Mouse (Mus musculus): ENCODE data around the gene Dupd1. TPM values are rescaled to one million over a fixed set of nuclear protein-coding genes. Genes with fewer than 3 reads are reported as not detected.
A peak's percentile ranks its signal among the peaks of the same experiment; 100 is the strongest.
"Not testable (repeated sequence)": the region's sequence is repeated elsewhere in the genome, so short reads cannot be mapped to it uniquely, and the experiment has no call there.

Gene Dupd1
- polyA plus RNA-seq, 1 experiment from 2014 or later = 0.26 TPM

- H3K4me2 ChIP-seq (ENCODE audit: low read length); H3K4me1 ChIP-seq (ENCODE audit: control insufficient read depth, insufficient read depth, low read length); H3K27ac ChIP-seq (ENCODE audit: low read length); ATAC-seq; H3K4me3 ChIP-seq (ENCODE audit: low read depth, low read length); H3K9ac ChIP-seq (ENCODE audit: low read depth, low read length); H3K27me3 ChIP-seq (ENCODE audit: control insufficient read depth, insufficient read depth, low read depth, low read length); H3K9me3 ChIP-seq (replicated peaks; ENCODE audit: control insufficient read depth, low read length, poor library complexity, severe bottlenecking): not testable (repeated sequence)
- 89% methylated on average over 15 of the region's 15 CpGs for WGBS
- peaks cover 21% of the 10 kb centered on the region for H3K36me3 ChIP-seq (ENCODE audit: control insufficient read depth, insufficient read depth, low read length)
Measured at GRCm38 (mm10) chr14:21670422-21671006, 43.9 kb downstream of the Dupd1 start.

DNA sequence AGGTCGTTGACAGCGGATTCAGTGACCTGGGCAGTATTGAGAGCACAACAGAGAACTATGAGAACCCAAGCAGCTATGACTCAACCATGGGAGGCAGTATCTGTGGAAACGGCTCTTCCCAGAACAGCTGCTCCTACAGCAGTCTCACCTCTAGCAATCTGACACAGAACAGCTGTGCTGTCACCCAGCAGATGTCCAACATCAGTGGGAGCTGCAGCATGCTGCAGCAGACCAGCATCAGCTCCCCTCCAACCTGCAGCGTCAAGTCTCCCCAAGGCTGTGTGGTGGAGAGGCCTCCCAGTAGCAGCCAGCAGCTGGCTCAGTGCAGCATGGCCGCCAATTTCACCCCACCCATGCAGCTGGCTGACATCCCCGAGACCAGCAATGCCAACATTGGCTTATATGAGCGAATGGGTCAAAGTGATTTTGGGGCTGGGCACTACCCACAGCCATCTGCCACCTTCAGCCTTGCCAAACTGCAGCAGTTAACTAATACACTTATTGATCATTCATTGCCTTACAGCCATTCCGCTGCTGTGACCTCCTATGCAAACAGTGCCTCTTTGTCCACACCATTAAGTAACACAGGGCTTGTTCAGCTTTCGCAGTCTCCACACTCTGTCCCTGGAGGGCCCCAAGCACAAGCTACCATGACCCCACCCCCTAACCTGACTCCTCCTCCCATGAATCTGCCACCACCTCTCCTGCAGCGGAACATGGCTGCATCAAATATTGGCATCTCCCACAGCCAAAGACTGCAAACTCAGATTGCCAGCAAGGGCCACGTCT, 44.5 kb downstream of the Dupd1 start:
- 90% methylated on average over 11 of the region's 11 CpGs for WGBS
- Histone ChIP-seq H3K4me3 (ENCODE audit: low read depth, low read length) (no peak overlapping the region), H3K27me3 (ENCODE audit: control insufficient read depth, insufficient read depth, low read depth, low read length) (no peaks in the 10 kb centered on the region), H3K27ac (ENCODE audit: low read length) (no peak overlapping the region), H3K4me1 (ENCODE audit: control insufficient read depth, insufficient read depth, low read length) (no peaks in the 10 kb centered on the region), H3K9ac (ENCODE audit: low read depth, low read length) (no peak overlapping the region), H3K36me3 (ENCODE audit: control insufficient read depth, insufficient read depth, low read length) (peaks cover 24% of the 10 kb centered on the region), H3K9me3 (replicated peaks; ENCODE audit: control insufficient read depth, low read length, poor library complexity, severe bottlenecking) (no peaks in the 10 kb centered on the region), H3K4me2 (ENCODE audit: low read length) (no peak overlapping the region)
- no peak for ATAC-seq

DNA sequence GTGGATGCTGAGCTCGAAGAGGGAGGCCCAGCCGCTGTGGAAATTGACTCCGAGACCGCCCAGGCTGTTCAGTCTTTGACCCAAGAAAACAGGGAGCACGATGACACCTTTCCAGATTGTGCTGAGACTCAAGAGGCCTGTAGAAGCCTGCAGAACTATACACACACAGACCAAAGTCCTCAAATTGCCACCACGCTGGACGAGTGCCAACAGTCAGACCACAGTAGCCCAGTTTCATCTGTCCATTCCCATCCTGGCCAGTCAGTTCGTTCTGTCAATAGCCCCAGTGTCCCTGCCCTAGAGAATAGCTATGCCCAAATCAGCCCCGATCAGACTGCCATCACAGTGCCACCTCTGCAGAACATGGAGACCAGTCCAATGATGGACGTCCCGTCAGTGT, 45.2 kb downstream of the Dupd1 start:
- Histone ChIP-seq H3K9me3 (replicated peaks; ENCODE audit: control insufficient read depth, low read length, poor library complexity, severe bottlenecking) (no peaks in the 10 kb centered on the region), H3K9ac (ENCODE audit: low read depth, low read length) (no peak overlapping the region), H3K4me1 (ENCODE audit: control insufficient read depth, insufficient read depth, low read length) (no peaks in the 10 kb centered on the region), H3K36me3 (ENCODE audit: control insufficient read depth, insufficient read depth, low read length) (peaks cover 25% of the 10 kb centered on the region), H3K27ac (ENCODE audit: low read length) (no peak overlapping the region), H3K27me3 (ENCODE audit: control insufficient read depth, insufficient read depth, low read depth, low read length) (no peaks in the 10 kb centered on the region), H3K4me2 (ENCODE audit: low read length) (no peak overlapping the region), H3K4me3 (ENCODE audit: low read depth, low read length) (no peak overlapping the region)
- WGBS = 94% methylated on average over 11 of the region's 11 CpGs
- no peak for ATAC-seq

DNA sequence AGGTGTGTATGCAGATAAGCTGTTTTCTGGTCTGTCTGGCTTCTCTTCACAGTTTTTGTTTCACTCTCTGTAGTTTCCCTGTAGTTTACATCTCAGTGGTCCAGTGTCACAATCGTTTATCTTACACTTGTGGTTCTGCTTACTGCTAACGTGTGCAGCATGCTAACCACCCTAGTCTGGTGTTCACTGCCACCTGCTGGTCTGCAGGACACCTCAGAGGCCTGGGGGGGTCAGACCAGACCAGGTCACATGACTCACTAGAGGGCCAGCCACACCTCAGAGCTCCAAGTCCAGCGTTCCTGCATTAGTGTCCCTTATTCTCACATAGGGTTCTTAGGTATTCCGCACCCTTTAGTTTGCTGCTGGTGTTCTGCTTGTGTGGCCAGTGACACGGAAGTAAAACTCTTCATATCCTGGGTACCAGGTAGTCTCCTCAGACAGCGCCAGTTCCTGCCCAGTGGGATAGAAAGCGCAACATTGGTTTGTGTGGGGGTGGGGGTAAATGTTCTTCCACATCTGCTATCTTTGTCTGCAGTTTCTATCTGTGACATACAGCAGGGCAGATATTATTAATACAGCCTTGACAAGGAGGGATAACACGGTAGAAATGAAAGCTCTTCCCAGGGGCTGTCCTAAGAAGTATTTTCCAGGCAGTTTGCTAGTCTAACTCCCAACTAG, 51.8 kb downstream of the Dupd1 start:
- Histone ChIP-seq H3K9me3 (replicated peaks; ENCODE audit: control insufficient read depth, low read length, poor library complexity, severe bottlenecking) (no peaks in the 10 kb centered on the region), H3K4me2 (ENCODE audit: low read length) (no peak overlapping the region), H3K27me3 (ENCODE audit: control insufficient read depth, insufficient read depth, low read depth, low read length) (no peaks in the 10 kb centered on the region), H3K36me3 (ENCODE audit: control insufficient read depth, insufficient read depth, low read length) (peaks cover 11% of the 10 kb centered on the region), H3K9ac (ENCODE audit: low read depth, low read length) (no peak overlapping the region), H3K4me1 (ENCODE audit: control insufficient read depth, insufficient read depth, low read length) (peaks cover 9% of the 10 kb centered on the region; the same call in 1 of the 2 replicates), H3K27ac (ENCODE audit: low read length) (no peak overlapping the region), H3K4me3 (ENCODE audit: low read depth, low read length) (no peak overlapping the region)
- ATAC-seq = no peak
- 83% methylated on average over 8 of the region's 8 CpGs for WGBS

- no peaks in the 10 kb centered on the region for H3K27me3 ChIP-seq (ENCODE audit: control insufficient read depth, insufficient read depth, low read depth, low read length)
- WGBS = 26% methylated on average over 5 of the region's 5 CpGs
- H3K27ac ChIP-seq (ENCODE audit: low read length) = peak overlapping the region; percentile 53
- no peak overlapping the region for H3K9ac ChIP-seq (ENCODE audit: low read depth, low read length)
- no peak overlapping the region for H3K4me2 ChIP-seq (ENCODE audit: low read length)
- no peaks in the 10 kb centered on the region for H3K9me3 ChIP-seq (replicated peaks; ENCODE audit: control insufficient read depth, low read length, poor library complexity, severe bottlenecking)
- peak; percentile 87; the same call in 1 of the 2 replicates for ATAC-seq
- H3K36me3 ChIP-seq (ENCODE audit: control insufficient read depth, insufficient read depth, low read length) = no peaks in the 10 kb centered on the region
- peaks cover 12% of the 10 kb centered on the region for H3K4me1 ChIP-seq (ENCODE audit: control insufficient read depth, insufficient read depth, low read length)
- H3K4me3 ChIP-seq (ENCODE audit: low read depth, low read length) = no peak overlapping the region
Measured at GRCm38 (mm10) chr14:21659652-21660051, 54.7 kb downstream of the Dupd1 start.

DNA sequence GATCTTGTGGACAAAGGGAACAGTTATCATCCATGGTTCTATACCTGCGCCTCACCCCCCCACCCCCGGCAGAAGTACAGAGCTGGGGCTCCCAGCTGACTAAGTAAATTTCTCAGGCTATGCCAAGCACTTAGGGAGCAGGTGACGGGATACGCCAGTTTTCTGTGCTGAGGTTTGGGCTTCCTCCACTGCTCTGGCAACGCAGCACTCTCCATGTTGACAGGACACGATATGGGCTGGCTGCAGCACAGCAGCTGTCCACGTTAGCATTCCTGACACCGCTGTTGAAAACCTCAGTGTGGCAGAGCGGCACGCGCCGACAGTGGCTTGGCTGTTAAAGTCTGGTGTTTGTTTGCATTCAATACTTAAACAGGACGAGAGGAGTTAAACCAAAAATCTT, 55.2 kb downstream of the Dupd1 start:
- no peak overlapping the region for H3K4me2 ChIP-seq (ENCODE audit: low read length)
- peak; percentile 55; the same call in 1 of the 2 replicates for ATAC-seq
- WGBS = 63% methylated on average over 13 of the region's 13 CpGs

GRCm38 (mm10) chr14:21653813-21654212, 60.6 kb downstream of the Dupd1 start:
- H3K36me3 ChIP-seq (ENCODE audit: control insufficient read depth, insufficient read depth, low read length) = peaks cover 4% of the 10 kb centered on the region; the same call in 1 of the 2 replicates
- ATAC-seq = no peak
- H3K4me3 ChIP-seq (ENCODE audit: low read depth, low read length) = no peak overlapping the region
- peaks cover 7% of the 10 kb centered on the region; the same call in 1 of the 2 replicates for H3K4me1 ChIP-seq (ENCODE audit: control insufficient read depth, insufficient read depth, low read length)
- no peak overlapping the region for H3K9ac ChIP-seq (ENCODE audit: low read depth, low read length)
- H3K27me3 ChIP-seq (ENCODE audit: control insufficient read depth, insufficient read depth, low read depth, low read length) = no peaks in the 10 kb centered on the region; the same call in 1 of the 2 replicates
- H3K27ac ChIP-seq (ENCODE audit: low read length) = no peak overlapping the region
- H3K4me2 ChIP-seq (ENCODE audit: low read length) = no peak overlapping the region
- WGBS = 80% methylated on average over 2 of the region's 2 CpGs
- H3K9me3 ChIP-seq (replicated peaks; ENCODE audit: control insufficient read depth, low read length, poor library complexity, severe bottlenecking) = no peaks in the 10 kb centered on the region

More for the DNA sequence above, 55.2 kb downstream of the Dupd1 start:
- Histone ChIP-seq H3K27me3 (ENCODE audit: control insufficient read depth, insufficient read depth, low read depth, low read length) (no peaks in the 10 kb centered on the region; the same call in 1 of the 2 replicates), H3K4me3 (ENCODE audit: low read depth, low read length) (no peak overlapping the region), H3K36me3 (ENCODE audit: control insufficient read depth, insufficient read depth, low read length) (no peaks in the 10 kb centered on the region), H3K27ac (ENCODE audit: low read length) (peak overlapping the region; percentile 53), H3K9ac (ENCODE audit: low read depth, low read length) (no peak overlapping the region), H3K9me3 (replicated peaks; ENCODE audit: control insufficient read depth, low read length, poor library complexity, severe bottlenecking) (no peaks in the 10 kb centered on the region), H3K4me1 (ENCODE audit: control insufficient read depth, insufficient read depth, low read length) (peaks cover 12% of the 10 kb centered on the region)

DNA sequence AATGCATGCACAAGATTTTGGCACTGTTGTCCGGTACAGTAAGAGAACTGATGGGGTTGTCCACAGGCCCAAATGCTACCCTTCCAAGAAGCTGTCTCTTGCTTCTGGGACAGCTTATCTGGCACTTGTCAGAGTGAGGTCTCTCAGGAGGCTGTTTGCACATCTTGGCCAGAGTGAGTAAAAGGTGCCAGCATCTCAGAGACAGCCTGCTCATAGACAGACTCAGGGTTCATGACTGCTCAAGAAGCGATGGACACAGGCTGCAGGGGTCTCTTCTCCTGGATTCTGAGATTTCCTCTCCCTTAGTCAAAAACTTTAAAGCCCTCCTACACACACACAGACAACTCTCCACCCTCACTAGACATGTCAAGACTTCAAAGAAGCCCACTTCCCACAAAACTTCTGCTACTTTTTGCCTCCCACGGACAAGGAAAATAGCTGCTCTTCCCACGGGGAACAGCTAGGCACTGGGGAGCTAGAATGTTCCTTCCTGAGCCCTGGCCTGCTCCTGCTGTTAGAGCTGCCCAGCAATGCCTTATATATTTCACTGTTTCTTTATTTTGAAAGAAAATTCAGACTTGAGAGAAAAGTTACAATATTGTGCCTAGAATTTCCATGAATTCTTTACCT, 73.5 kb downstream of the Dupd1 start:
- Histone ChIP-seq H3K4me3 (ENCODE audit: low read depth, low read length) (no peak overlapping the region), H3K27ac (ENCODE audit: low read length) (no peak overlapping the region), H3K4me2 (ENCODE audit: low read length) (no peak overlapping the region), H3K27me3 (ENCODE audit: control insufficient read depth, insufficient read depth, low read depth, low read length) (no peaks in the 10 kb centered on the region), H3K4me1 (ENCODE audit: control insufficient read depth, insufficient read depth, low read length) (no peaks in the 10 kb centered on the region), H3K9ac (ENCODE audit: low read depth, low read length) (no peak overlapping the region), H3K9me3 (replicated peaks; ENCODE audit: control insufficient read depth, low read length, poor library complexity, severe bottlenecking) (no peaks in the 10 kb centered on the region), H3K36me3 (ENCODE audit: control insufficient read depth, insufficient read depth, low read length) (no peaks in the 10 kb centered on the region)
- ATAC-seq = no peak
- WGBS = 71% methylated on average over 4 of the region's 4 CpGs

All from midbrain, embryonic 16.5 days (tissue).